Mouse (Mus musculus): ENCODE measurements around the gene Trmt2b.
"Not testable (repeated sequence)": the region's sequence is repeated elsewhere in the genome, so short reads cannot be mapped to it uniquely, and the experiment has no call there.

Gene Trmt2b

GRCm38 (mm10) chrX:134276275-134277160, at the start of gene Trmt2b:
TSS of gene Trmt2b (minus strand) at chrX:134276984.
- DNase-seq (ENCODE audit: extremely low spot score, low spot score) = peak; percentile 45

GRCm38 (mm10) chrX:134319153-134319932, 42.6 kb upstream of the Trmt2b start:
- DNase-seq (ENCODE audit: extremely low spot score, low spot score) = no peak

- DNase-seq (ENCODE audit: extremely low spot score, low spot score) = not testable (repeated sequence)
Measured at GRCm38 (mm10) chrX:134311193-134311592, 34.4 kb upstream of the Trmt2b start.

- no peak for DNase-seq (ENCODE audit: extremely low spot score, low spot score)
Measured at GRCm38 (mm10) chrX:134308275-134308634, 31.5 kb upstream of the Trmt2b start.

- peak; percentile 74 for DNase-seq (ENCODE audit: extremely low spot score, low spot score)
Measured at GRCm38 (mm10) chrX:134307534-134308274, 30.9 kb upstream of the Trmt2b start, which contains the start of gene Cenpi. TSS of gene Cenpi (plus strand) at chrX:134308084.

DNA sequence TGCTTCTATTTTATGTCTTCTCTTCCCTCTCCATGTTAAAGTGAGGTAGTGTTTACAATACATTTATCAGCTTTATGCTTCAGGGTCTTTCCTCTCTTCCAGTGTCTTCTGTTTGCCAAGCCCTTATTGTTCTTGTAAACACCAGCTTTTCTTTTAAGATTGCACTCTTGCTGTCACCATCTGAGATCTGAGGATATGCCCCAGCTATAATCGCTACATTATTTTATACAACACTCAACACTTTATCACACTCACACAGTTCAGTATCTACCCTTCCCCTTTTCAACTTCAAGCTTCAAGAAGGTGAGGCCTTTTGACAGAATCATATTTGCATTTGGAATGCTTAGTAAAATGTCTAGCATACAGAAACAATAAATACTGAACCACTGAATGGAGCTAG, 26.5 kb upstream of the Trmt2b start:
- no peak for DNase-seq (ENCODE audit: extremely low spot score, low spot score)

DNA sequence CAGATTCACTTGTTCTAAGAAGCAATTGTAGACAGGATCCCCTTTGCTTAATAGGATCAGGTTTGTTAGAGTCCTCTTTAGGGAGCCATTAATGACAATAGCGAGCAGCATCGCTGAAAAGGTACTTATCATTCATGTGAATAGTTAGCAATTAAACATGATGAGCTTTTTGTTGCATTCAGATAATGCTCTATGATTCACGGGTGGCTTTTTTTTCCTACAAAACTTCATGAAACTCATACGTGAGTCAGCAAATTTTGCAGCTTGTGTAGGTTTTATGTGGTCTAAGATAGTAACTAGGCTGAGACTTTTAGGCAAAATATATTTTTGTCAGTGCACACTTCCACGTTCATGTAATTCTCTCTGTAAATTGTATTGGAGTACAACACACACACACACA, 23.4 kb upstream of the Trmt2b start:
- no peak for DNase-seq (ENCODE audit: extremely low spot score, low spot score)

GRCm38 (mm10) chrX:134297195-134297594, 20.4 kb upstream of the Trmt2b start:
- no peak for DNase-seq (ENCODE audit: extremely low spot score, low spot score)

DNA sequence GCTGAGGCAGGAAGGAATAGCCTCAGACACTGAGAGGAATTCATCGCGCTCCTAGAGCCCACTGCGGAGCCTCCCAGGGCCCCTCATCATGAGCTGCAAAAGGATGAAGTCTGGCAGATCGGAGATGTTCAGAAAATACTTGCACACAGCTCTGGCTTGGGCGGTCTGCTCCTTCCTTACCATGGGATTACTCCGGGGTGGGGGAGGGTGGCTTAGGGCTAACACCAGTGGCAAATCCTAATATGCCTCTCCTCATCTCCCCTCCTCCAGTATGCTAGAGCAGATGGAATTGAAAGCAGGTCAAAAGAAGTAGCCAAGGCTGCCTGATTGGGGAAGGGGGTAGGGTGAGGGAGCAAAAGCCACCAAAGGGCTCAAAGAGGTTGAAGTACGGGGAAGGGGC, 20.0 kb upstream of the Trmt2b start:
- no peak for DNase-seq (ENCODE audit: extremely low spot score, low spot score)

DNA sequence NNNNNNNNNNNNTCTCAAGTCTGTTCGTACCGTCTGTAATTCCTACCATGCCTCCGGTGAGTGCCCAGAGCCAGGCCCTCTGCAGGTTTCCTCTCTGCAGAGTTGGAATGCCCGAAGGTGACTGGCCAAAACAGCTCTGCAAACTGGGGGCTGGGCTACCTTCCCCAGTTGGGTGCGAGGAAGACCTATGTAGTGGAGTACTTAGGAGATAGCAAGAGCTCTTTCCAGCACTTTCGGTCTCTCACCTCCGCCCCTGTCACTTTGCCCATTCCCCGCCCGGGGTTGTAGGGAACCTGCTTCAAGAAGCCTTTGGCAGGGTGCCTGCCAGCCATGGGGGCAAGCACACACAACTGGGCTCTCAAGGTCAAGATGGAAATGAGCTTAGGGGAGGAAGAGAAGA, 19.5 kb upstream of the Trmt2b start:
- peak; percentile 18 for DNase-seq (ENCODE audit: extremely low spot score, low spot score)

- no peak for DNase-seq (ENCODE audit: extremely low spot score, low spot score)
Measured at GRCm38 (mm10) chrX:134287305-134287704, 10.5 kb upstream of the Trmt2b start.

- no peak for DNase-seq (ENCODE audit: extremely low spot score, low spot score)
Measured at GRCm38 (mm10) chrX:134285791-134286190, 9.0 kb upstream of the Trmt2b start.

- no peak for DNase-seq (ENCODE audit: extremely low spot score, low spot score)
Measured at GRCm38 (mm10) chrX:134285102-134285501, 8.3 kb upstream of the Trmt2b start.

- no peak for DNase-seq (ENCODE audit: extremely low spot score, low spot score)
Measured at GRCm38 (mm10) chrX:134280531-134280930, 3.7 kb upstream of the Trmt2b start.

- DNase-seq (ENCODE audit: extremely low spot score, low spot score) = peak; percentile 18
Measured at GRCm38 (mm10) chrX:134275715-134276114, 1.1 kb downstream of the Trmt2b start.

- no peak for DNase-seq (ENCODE audit: extremely low spot score, low spot score)
Measured at GRCm38 (mm10) chrX:134262129-134262528, 14.7 kb downstream of the Trmt2b start.

DNA sequence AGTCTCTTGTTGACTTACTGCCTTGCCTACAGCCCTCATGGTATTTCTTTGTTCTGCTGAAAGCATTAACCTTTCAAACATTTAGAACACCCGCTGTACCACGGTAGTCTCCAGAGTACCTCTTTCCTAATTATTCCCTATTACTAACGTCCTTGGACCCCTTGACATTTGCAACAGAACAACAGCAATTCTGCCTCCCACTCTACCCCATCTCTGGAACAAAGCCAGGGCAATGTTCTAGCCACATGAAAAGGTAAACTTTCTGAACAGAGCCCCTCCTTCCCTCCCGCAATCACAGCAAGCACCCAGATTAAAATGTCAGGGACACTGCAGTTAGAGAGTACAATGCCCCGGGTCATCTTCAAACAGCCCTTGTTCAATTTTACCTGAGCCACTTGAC, 15.6 kb downstream of the Trmt2b start:
- DNase-seq (ENCODE audit: extremely low spot score, low spot score) = no peak

DNA sequence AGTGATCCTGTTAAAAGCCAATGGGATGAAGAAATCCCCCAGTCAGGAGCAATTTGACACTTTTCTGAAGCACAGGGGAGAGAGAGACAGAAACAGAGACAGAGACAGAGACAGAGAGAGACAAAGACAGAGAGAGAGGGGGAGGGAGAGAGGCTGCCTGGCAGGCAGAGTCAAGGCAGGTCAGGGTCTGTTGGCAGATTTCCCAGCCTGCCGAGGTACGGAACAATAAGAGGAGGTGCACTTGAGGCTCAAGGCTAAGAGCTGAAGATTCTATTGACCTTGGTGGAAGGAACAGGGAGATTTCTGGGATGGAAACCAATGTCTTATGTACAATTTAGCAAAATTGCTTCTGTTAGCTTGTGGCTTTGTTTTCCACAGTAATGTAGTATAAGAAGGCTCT, 28.6 kb downstream of the Trmt2b start:
- DNase-seq (ENCODE audit: extremely low spot score, low spot score) = no peak

- DNase-seq (ENCODE audit: extremely low spot score, low spot score) = no peak
Measured at GRCm38 (mm10) chrX:134245946-134246345, 30.8 kb downstream of the Trmt2b start.

- no peak for DNase-seq (ENCODE audit: extremely low spot score, low spot score)
Measured at GRCm38 (mm10) chrX:134238266-134238665, 38.5 kb downstream of the Trmt2b start.

DNA sequence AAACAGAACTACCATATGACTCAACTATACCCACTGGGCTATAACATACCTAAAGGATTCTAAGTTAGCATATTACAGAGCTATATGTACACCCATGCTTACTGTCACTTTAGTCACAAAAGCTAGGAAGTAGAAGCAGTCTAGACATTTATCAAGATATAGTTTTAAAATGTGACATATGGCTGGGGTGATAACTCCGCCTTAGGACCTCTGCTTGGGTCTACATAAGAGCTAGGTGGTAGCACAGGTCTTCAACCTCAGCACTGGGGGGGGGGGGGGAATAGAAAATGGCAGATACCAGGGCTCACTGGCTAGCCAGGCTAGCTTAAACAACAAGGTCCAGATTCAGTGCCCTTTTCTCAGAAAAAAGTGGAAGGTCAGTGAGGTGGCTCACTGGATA, 43.7 kb downstream of the Trmt2b start:
- no peak for DNase-seq (ENCODE audit: extremely low spot score, low spot score)

DNA sequence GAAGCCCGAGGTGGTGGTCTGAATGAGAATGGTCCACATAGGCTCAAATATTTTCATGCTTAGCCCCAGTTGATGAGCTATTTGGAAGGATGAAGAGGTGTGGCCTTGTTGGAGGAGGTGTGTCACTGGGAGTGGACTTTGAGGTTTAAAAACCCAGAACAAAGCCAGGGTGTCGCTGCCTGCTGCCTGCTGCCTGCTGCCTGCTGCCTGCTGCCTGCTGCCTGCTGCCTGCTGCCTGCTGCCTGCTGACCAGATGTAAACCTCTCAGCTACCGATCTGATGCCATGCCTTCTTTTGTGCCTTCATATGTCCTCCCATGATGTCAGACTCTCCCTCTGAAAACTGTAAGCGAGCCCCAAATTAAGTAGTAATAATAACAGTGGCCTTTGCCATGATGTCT, 54.9 kb downstream of the Trmt2b start, which contains the start of gene Nox1:
TSS of gene Nox1 (minus strand) at position 101 of the 400 bp plus-strand sequence.
- no peak for DNase-seq (ENCODE audit: extremely low spot score, low spot score)
